Mouse (Mus musculus) stomach, embryonic 15.5 days (tissue): ENCODE data around the gene Gjd2. TPM values are rescaled to one million over a fixed set of nuclear protein-coding genes. Genes with fewer than 3 reads are reported as not detected.
A peak's percentile ranks its signal among the peaks of the same experiment; 100 is the strongest.

ENCODE experiments used
- ATAC-seq: fragments of 200-750 bp; cut with Nextera tagmentation; 2 replicates; pipeline ENCODE4 v1.8.0; 2017; ENCODE audit warnings: low read depth, moderate number of reproducible peaks, moderate TSS enrichment; ENCODE audit not compliant: insufficient read depth, low FRiP score
- H3K27ac ChIP-seq: fragments of 300-500 bp; sonication (generic); 2 replicates; pipeline ENCODE4 v1.5.1; 2015; ENCODE audit warnings: mild to moderate bottlenecking, inconsistent platforms
- H3K27me3 ChIP-seq: fragments of 300-500 bp; sonication (generic); replicated peaks from 2 replicates; pipeline ENCODE4 v1.6.1; 2015; ENCODE audit warnings: inconsistent platforms
- H3K36me3 ChIP-seq: fragments of 300-500 bp; sonication (generic); 2 replicates; pipeline ENCODE4 v1.6.1; 2015; ENCODE audit warnings: inconsistent platforms
- H3K4me1 ChIP-seq: fragments of 300-500 bp; sonication (generic); 2 replicates; pipeline ENCODE4 v1.6.1; 2015; ENCODE audit warnings: inconsistent platforms
- H3K4me2 ChIP-seq: fragments of 300-500 bp; sonication (generic); 2 replicates; pipeline ENCODE4 v1.6.1; 2015; ENCODE audit warnings: mild to moderate bottlenecking, inconsistent platforms
- H3K4me3 ChIP-seq: fragments of 300-500 bp; sonication (generic); replicated peaks from 2 replicates; pipeline ENCODE4 v1.5.1; 2015; ENCODE audit warnings: inconsistent platforms
- H3K9ac ChIP-seq: fragments of 300-500 bp; sonication (generic); 2 replicates; pipeline ENCODE4 v1.6.1; 2015; ENCODE audit warnings: inconsistent platforms
- H3K9me3 ChIP-seq: fragments of 300-500 bp; sonication (generic); 2 replicates; pipeline ENCODE4 v1.6.1; 2016; ENCODE audit warnings: inconsistent platforms
- WGBS: fragments of 180-500 bp; shearing (Covaris S2); methylation state at CpG from one replicate; pipeline ENCODE4 v1.1.7; 2015; 5-methylcytosine and 5-hydroxymethylcytosine counted together
- polyA plus RNA-seq: library from polyadenylated mRNA; unstranded; fragments of >200 nt; fragmentation: Nextera tagmentation; extraction: Ambion mirVana; gene quantifications from 2 replicates; pipeline ENCODE4 v1.2.1, GENCODE M21; 2015

Gene Gjd2
- polyA plus RNA-seq, 1 experiment from 2014 or later: 1.1 TPM

DNA sequence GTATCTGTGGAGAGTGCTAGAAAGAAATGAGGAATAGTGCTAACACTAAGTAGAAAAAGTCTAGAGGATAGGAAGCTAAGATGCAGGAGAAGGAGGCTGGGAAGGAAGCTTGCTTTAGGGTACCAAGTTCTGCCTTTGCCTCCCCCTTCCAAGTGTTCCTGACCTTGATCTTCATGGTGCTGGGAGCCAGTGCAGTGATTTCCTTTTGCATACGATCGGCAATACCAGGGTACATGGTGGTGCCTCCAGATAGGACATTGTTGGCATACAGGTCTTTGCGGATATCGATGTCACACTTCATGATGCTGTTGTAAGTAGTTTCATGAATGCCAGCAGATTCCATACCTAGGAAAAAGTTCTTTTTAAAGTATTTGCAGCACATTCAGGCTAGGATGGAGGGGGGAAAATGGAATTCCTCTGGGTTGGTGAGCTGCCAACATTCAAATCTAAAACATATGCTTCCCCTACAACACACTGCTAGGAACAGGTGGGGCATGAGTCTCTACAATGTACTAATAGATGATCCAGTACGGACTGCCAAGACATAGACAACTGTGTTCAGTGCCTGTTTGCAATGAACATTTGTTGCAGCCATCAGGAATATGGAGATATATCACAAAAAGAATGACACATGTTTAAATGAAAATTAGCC lies 34.7 kb upstream of the Gjd2 start:
- no peak overlapping the region for H3K4me3 ChIP-seq
- H3K27me3 ChIP-seq: no peaks in the 10 kb centered on the region
- H3K36me3 ChIP-seq: no peaks in the 10 kb centered on the region
- H3K4me1 ChIP-seq: no peaks in the 10 kb centered on the region
- no peak for ATAC-seq
- H3K27ac ChIP-seq: no peak overlapping the region
- WGBS: 78% methylated on average over 5 of the region's 5 CpGs
- no peak overlapping the region for H3K4me2 ChIP-seq
- H3K9ac ChIP-seq: no peak overlapping the region
- H3K9me3 ChIP-seq: no peaks in the 10 kb centered on the region

DNA sequence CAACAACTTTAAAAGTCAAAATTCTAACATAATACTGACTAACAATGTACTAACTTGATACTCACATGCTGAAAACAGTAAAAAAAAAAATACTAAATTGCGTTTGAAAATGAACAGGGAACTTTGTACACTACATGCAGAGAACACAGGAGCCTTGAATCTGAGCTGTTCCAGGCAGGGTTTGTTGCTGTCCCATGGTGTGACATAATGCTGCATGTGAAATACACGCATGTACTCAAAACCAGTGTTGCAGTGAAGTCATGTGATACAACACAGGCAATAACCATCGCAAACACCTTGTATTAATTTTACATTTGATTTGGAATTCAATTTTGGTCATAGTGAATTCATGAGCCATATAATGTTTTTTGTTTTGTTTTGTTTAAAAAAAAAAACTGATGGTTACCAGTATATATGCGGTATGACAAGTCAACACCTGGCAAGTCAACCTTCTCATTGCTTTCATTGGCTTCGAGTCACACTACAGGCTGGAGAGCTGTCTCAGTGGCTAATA lies 32.8 kb upstream of the Gjd2 start:
- Histone ChIP-seq H3K4me2 (no peak overlapping the region), H3K9me3 (no peaks in the 10 kb centered on the region), H3K36me3 (no peaks in the 10 kb centered on the region), H3K4me1 (no peaks in the 10 kb centered on the region), H3K27ac (no peak overlapping the region), H3K9ac (no peak overlapping the region), H3K4me3 (no peak overlapping the region), H3K27me3 (no peaks in the 10 kb centered on the region)
- 89% methylated on average over 5 of the region's 5 CpGs for WGBS
- no peak for ATAC-seq

DNA sequence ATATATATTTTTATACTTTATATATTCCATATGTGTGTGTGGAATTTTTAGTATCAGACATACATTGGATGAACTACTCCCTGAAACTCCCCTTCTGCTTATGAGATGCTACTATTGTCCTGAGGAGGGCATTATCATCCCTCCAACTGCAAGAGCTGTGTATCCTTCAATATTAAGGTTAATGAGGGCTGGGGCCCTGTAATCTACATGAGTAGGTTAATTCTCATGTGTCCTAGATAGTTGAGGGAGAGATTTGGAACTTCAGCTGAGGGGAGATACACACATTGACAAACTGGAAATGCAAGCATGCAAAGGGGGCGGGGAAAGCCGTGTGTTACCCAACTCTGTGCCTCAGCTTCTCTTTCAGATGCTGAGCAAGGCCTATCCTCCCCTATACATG lies 24.5 kb upstream of the Gjd2 start:
- H3K4me1 ChIP-seq: no peaks in the 10 kb centered on the region
- H3K27me3 ChIP-seq: no peaks in the 10 kb centered on the region
- WGBS: 66% methylated on average over 2 of the region's 2 CpGs
- ATAC-seq: no peak
- H3K36me3 ChIP-seq: no peaks in the 10 kb centered on the region
- H3K9ac ChIP-seq: no peak overlapping the region
- H3K9me3 ChIP-seq: no peaks in the 10 kb centered on the region
- no peak overlapping the region for H3K27ac ChIP-seq
- no peak overlapping the region for H3K4me2 ChIP-seq
- H3K4me3 ChIP-seq: no peak overlapping the region

DNA sequence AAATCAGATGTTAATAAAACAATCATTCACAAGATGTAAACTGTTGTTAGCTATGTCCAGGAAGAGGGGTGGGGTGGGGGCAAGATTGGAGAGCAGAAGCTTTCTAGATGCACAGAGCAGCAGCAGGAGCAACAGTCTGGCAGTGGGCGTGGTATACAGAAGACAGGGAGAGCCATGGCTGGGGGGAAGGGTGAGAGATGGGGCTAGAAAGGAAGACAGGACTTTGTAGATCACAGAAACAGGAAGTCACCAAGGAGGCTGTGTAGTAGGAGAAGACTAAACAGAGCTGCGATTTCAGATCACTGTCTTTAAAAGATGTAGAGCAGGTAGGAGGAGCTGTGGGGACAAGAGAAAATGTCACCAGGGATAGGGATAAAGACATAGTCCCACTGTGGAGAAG lies 18.8 kb upstream of the Gjd2 start:
- Histone ChIP-seq H3K27me3 (no peaks in the 10 kb centered on the region), H3K36me3 (no peaks in the 10 kb centered on the region), H3K4me2 (no peak overlapping the region), H3K9ac (no peak overlapping the region), H3K9me3 (no peaks in the 10 kb centered on the region), H3K4me1 (no peaks in the 10 kb centered on the region), H3K27ac (no peak overlapping the region), H3K4me3 (no peak overlapping the region)
- no peak for ATAC-seq
- 26% methylated on average over 2 of the region's 2 CpGs for WGBS

- H3K4me3 ChIP-seq: no peak overlapping the region
- no peaks in the 10 kb centered on the region for H3K4me1 ChIP-seq
- no peaks in the 10 kb centered on the region for H3K9me3 ChIP-seq
- H3K27me3 ChIP-seq: no peaks in the 10 kb centered on the region
- no peaks in the 10 kb centered on the region for H3K36me3 ChIP-seq
- 86% methylated on average over 6 of the region's 6 CpGs for WGBS
- no peak overlapping the region for H3K4me2 ChIP-seq
- ATAC-seq: no peak
- H3K9ac ChIP-seq: no peak overlapping the region
- no peak overlapping the region for H3K27ac ChIP-seq
Measured at GRCm38 (mm10) chr2:114023383-114023782, 10.0 kb upstream of the Gjd2 start.

GRCm38 (mm10) chr2:114020210-114020563 lies 6.8 kb upstream of the Gjd2 start:
- H3K4me1 ChIP-seq: no peaks in the 10 kb centered on the region
- no peaks in the 10 kb centered on the region for H3K27me3 ChIP-seq
- no peak overlapping the region for H3K9ac ChIP-seq
- H3K27ac ChIP-seq: no peak overlapping the region
- no peaks in the 10 kb centered on the region for H3K9me3 ChIP-seq
- H3K4me3 ChIP-seq: no peak overlapping the region
- H3K4me2 ChIP-seq: no peak overlapping the region
- ATAC-seq: no peak
- no peaks in the 10 kb centered on the region for H3K36me3 ChIP-seq

DNA sequence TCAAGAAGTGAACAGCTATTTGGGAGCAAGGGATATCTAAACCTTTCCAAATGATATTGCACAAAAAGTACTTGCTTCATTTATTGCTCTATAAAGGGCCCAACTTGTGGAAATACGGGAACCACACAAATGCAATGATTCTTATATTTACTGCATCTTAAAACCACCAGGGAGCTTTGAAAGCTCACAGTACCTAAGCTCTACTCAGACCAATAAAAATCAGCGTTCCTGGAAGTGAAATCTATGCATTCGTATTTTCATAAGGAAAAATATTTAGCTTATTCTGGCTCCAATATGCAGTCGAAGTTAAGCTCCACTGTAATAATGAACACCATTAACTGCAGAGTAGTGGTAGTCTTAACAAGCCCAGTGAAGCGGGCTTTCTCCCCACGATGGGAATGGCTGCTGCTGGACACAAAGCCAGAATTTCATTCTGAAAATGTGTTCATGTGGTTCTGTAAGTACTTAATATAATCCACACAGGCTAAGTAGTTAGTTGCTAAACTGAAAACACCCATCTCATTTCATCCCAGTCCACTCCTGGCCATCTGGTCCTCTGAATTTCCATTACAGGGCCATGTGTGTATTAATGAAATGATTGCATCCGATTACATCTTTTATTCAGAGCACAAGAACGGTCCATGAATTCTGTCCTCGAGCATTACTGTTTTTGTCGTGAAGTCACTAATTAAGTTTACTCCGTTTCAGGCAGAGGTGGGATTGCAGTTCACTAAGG lies 6.2 kb upstream of the Gjd2 start:
- no peak for ATAC-seq
- H3K9me3 ChIP-seq: no peaks in the 10 kb centered on the region
- no peak overlapping the region for H3K4me2 ChIP-seq
- no peak overlapping the region for H3K9ac ChIP-seq
- peaks cover 2% of the 10 kb centered on the region for H3K27me3 ChIP-seq
- no peak overlapping the region for H3K4me3 ChIP-seq
- H3K36me3 ChIP-seq: no peaks in the 10 kb centered on the region
- no peak overlapping the region for H3K27ac ChIP-seq
- H3K4me1 ChIP-seq: no peaks in the 10 kb centered on the region
- 79% methylated on average over 11 of the region's 11 CpGs for WGBS

DNA sequence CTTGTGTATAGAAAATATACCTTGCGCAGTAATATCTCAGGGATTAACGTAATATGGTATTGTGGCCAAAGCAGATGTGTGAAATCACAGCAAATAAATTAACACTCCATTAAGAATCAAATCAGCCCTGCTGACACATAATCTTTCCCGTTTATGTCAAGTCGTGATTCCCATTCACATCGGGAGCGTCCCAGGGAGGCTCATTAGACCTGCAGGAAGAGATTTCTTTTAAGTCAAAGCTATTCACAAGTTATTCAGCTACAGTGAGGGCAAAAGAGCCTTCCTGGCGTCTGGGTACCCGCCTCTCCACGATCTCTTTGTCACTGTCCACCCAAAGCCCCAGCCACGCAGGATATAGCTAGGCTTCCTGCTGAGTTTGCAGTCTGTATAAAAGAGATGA lies 4.7 kb upstream of the Gjd2 start:
- Histone ChIP-seq H3K4me3 (no peak overlapping the region), H3K36me3 (no peaks in the 10 kb centered on the region), H3K27ac (no peak overlapping the region), H3K9me3 (no peaks in the 10 kb centered on the region), H3K4me2 (no peak overlapping the region), H3K27me3 (peaks cover 17% of the 10 kb centered on the region), H3K9ac (no peak overlapping the region), H3K4me1 (0 out of 2 replicates have a peak, but pooled peaks cover 7% of the 10 kb centered on the region)
- 34% methylated on average over 10 of the region's 10 CpGs for whole genome bisulfite sequencing
- ATAC-seq: no peak

DNA sequence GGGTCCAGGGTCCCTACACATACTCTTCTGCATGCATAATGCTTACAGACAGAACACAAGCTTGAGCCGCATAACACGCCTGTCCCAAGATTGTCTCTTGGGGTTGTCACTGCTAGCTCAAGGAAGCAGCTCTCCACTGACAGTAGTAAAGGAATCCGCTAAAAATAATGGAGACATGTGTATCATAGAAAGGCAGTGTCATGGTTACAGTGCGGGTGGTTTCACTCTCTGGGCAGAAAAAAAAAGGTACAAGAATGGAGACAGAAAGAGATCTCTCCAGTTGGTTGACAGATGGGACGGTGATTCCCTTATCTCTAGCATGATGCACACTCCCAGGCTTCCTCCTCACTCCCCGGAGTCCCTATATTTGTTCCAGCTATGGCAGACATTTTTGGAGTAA lies 1.4 kb upstream of the Gjd2 start:
- Histone ChIP-seq H3K27ac (no peak overlapping the region), H3K4me3 (no peak overlapping the region), H3K4me1 (0 out of 2 replicates have a peak, but pooled peaks cover 7% of the 10 kb centered on the region), H3K4me2 (no peak overlapping the region), H3K36me3 (no peaks in the 10 kb centered on the region), H3K9ac (no peak overlapping the region), H3K27me3 (peaks cover 25% of the 10 kb centered on the region), H3K9me3 (no peaks in the 10 kb centered on the region)
- WGBS: 72% methylated on average over 6 of the region's 6 CpGs
- no peak for ATAC-seq

GRCm38 (mm10) chr2:114013846-114014245 lies 427 bp upstream of the Gjd2 start:
- H3K36me3 ChIP-seq: no peaks in the 10 kb centered on the region
- H3K4me3 ChIP-seq: peak overlapping the region; percentile 39
- 0 out of 2 replicates have a peak, but pooled peaks cover 7% of the 10 kb centered on the region for H3K4me1 ChIP-seq
- H3K9me3 ChIP-seq: no peaks in the 10 kb centered on the region
- H3K4me2 ChIP-seq: peak overlapping the region; percentile 69
- no peak overlapping the region for H3K27ac ChIP-seq
- no peak overlapping the region for H3K9ac ChIP-seq
- 1% methylated on average over 13 of the region's 13 CpGs for WGBS
- no peak for ATAC-seq
- H3K27me3 ChIP-seq: peaks cover 25% of the 10 kb centered on the region

- Histone ChIP-seq H3K36me3 (no peaks in the 10 kb centered on the region), H3K4me1 (0 out of 2 replicates have a peak, but pooled peaks cover 7% of the 10 kb centered on the region), H3K4me3 (peak overlapping the region; percentile 39), H3K9me3 (no peaks in the 10 kb centered on the region), H3K27me3 (peaks cover 25% of the 10 kb centered on the region), H3K27ac (no peak overlapping the region), H3K4me2 (peak overlapping the region; percentile 69), H3K9ac (no peak overlapping the region)
- peak; percentile 35; the same call in 1 of the 2 replicates for ATAC-seq
- WGBS: 5% methylated on average over 19 of the region's 19 CpGs
Measured at GRCm38 (mm10) chr2:114012749-114013211, 639 bp downstream of the Gjd2 start.

GRCm38 (mm10) chr2:114011838-114012237 lies 1.6 kb downstream of the Gjd2 start:
- H3K9ac ChIP-seq: no peak overlapping the region
- H3K4me1 ChIP-seq: 0 out of 2 replicates have a peak, but pooled peaks cover 7% of the 10 kb centered on the region
- H3K4me3 ChIP-seq: no peak overlapping the region
- no peak overlapping the region for H3K4me2 ChIP-seq
- H3K27me3 ChIP-seq: peaks cover 25% of the 10 kb centered on the region
- H3K36me3 ChIP-seq: no peaks in the 10 kb centered on the region
- ATAC-seq: no peak
- 40% methylated on average over 4 of the region's 4 CpGs for WGBS
- H3K27ac ChIP-seq: no peak overlapping the region
- no peaks in the 10 kb centered on the region for H3K9me3 ChIP-seq
